Mouse (Mus musculus) mature B cell (primary cell): ENCODE results near the gene Treh.

Experiments
- in situ Hi-C: fragments of 300-500 bp; cut with MboI; formaldehyde crosslinking; loops from 2 replicates; pipeline ENCODE4 v1.14.3; 2019

The Treh gene

GRCm38 (mm10) chr9:44672291-44672865 is 655 bp upstream of the Treh start:
- in situ Hi-C loops = no loop called here

- in situ Hi-C loops = no loop called here
Measured at GRCm38 (mm10) chr9:44678288-44678871, 5.3 kb downstream of the Treh start.

- in situ Hi-C loops = no loop called here
Measured at GRCm38 (mm10) chr9:44679565-44679964, 6.5 kb downstream of the Treh start.

GRCm38 (mm10) chr9:44683046-44683445 is 10.0 kb downstream of the Treh start:
- in situ Hi-C loops = no loop called here

GRCm38 (mm10) chr9:44685346-44686330 is 12.6 kb downstream of the Treh start:
- in situ Hi-C loops = no loop called here

- in situ Hi-C loops = no loop called here
Measured at GRCm38 (mm10) chr9:44686638-44687037, 13.6 kb downstream of the Treh start.

- in situ Hi-C loops = no loop called here
Measured at GRCm38 (mm10) chr9:44688013-44688412, 15.0 kb downstream of the Treh start.

GRCm38 (mm10) chr9:44690641-44691040 is 17.6 kb downstream of the Treh start:
- in situ Hi-C loops = no loop called here

- in situ Hi-C loops = no loop called here
Measured at GRCm38 (mm10) chr9:44691671-44692520, 18.9 kb downstream of the Treh start.

- in situ Hi-C loops = no loop called here
Measured at GRCm38 (mm10) chr9:44693071-44693470, 20.0 kb downstream of the Treh start.

- in situ Hi-C loops = no loop called here
Measured at GRCm38 (mm10) chr9:44697866-44698265, 24.8 kb downstream of the Treh start.

GRCm38 (mm10) chr9:44699196-44699595 is 26.2 kb downstream of the Treh start:
- in situ Hi-C loops = no loop called here

- in situ Hi-C loops = no loop called here
Measured at GRCm38 (mm10) chr9:44699730-44700129, 26.7 kb downstream of the Treh start.

GRCm38 (mm10) chr9:44707749-44708428 is 34.9 kb downstream of the Treh start:
- in situ Hi-C loops = no loop called here

- in situ Hi-C loops = no loop called here
Measured at GRCm38 (mm10) chr9:44708429-44708765, 35.4 kb downstream of the Treh start.

- in situ Hi-C loops = no loop called here
Measured at GRCm38 (mm10) chr9:44708925-44709324, 35.9 kb downstream of the Treh start.

GRCm38 (mm10) chr9:44709600-44709999 is 36.6 kb downstream of the Treh start:
- in situ Hi-C loops = no loop called here

GRCm38 (mm10) chr9:44710213-44710612 is 37.2 kb downstream of the Treh start:
- in situ Hi-C loops = no loop called here

- in situ Hi-C loops = no loop called here
Measured at GRCm38 (mm10) chr9:44711602-44712001, 38.6 kb downstream of the Treh start.

GRCm38 (mm10) chr9:44713080-44713479 is 40.0 kb downstream of the Treh start:
- in situ Hi-C loops = no loop called here

GRCm38 (mm10) chr9:44713574-44713973 is 40.5 kb downstream of the Treh start:
- in situ Hi-C loops = no loop called here
